Mouse (Mus musculus): Measurements from ENCODE around the gene Chd4. TPM values are rescaled to one million over a fixed set of nuclear protein-coding genes. Genes with fewer than 3 reads are reported as not detected.

The Chd4 gene
- polyA plus RNA-seq, 1 experiment from 2014 or later = 30.7 TPM

- Histone ChIP-seq H3K27ac (ENCODE audit: low read depth, low read length) (peak overlapping the region; percentile 30; the same call in 1 of the 2 replicates), H3K9ac (ENCODE audit: low read depth, low read length) (no peak overlapping the region), H3K4me2 (replicated peaks; ENCODE audit: low read depth) (peak overlapping the region; percentile 66), H3K36me3 (ENCODE audit: control insufficient read depth, insufficient read depth) (peaks cover 13% of the 10 kb centered on the region; the same call in 1 of the 2 replicates), H3K4me3 (ENCODE audit: low read depth, low read length) (peak overlapping the region; percentile 34), H3K9me3 (ENCODE audit: control insufficient read depth) (no peaks in the 10 kb centered on the region), H3K4me1 (replicated peaks; ENCODE audit: control insufficient read depth, insufficient read depth, low read length) (peaks cover 8% of the 10 kb centered on the region; the same call in 1 of the 2 replicates), H3K27me3 (replicated peaks; ENCODE audit: control insufficient read depth, insufficient read depth, low read length) (no peaks in the 10 kb centered on the region)
- peak; percentile 15 for ATAC-seq
- no peak for TF ChIP-seq CTCF (IDR thresholded peaks at IDR 0.05; ENCODE audit: low read depth)
- WGBS = 32% methylated on average over 25 of the region's 25 CpGs
These were observed 14.4 kb upstream of the Chd4 start for GRCm38 (mm10) chr6:125081394-125081793.

GRCm38 (mm10) chr6:125081797-125082560, 13.8 kb upstream of the Chd4 start:
- Histone ChIP-seq H3K4me2 (replicated peaks; ENCODE audit: low read depth) (peak overlapping the region; percentile 66), H3K9me3 (ENCODE audit: control insufficient read depth) (no peaks in the 10 kb centered on the region), H3K27me3 (replicated peaks; ENCODE audit: control insufficient read depth, insufficient read depth, low read length) (no peaks in the 10 kb centered on the region), H3K9ac (ENCODE audit: low read depth, low read length) (no peak overlapping the region), H3K36me3 (ENCODE audit: control insufficient read depth, insufficient read depth) (peaks cover 13% of the 10 kb centered on the region; the same call in 1 of the 2 replicates), H3K4me3 (ENCODE audit: low read depth, low read length) (peak overlapping the region; percentile 34), H3K4me1 (replicated peaks; ENCODE audit: control insufficient read depth, insufficient read depth, low read length) (peaks cover 8% of the 10 kb centered on the region; the same call in 1 of the 2 replicates), H3K27ac (ENCODE audit: low read depth, low read length) (peak overlapping the region; percentile 30; the same call in 1 of the 2 replicates)
- peak; percentile 84 for ATAC-seq
- 26% methylated on average over 45 of the region's 45 CpGs for WGBS
- TF ChIP-seq CTCF (IDR thresholded peaks at IDR 0.05; ENCODE audit: low read depth) = peak; percentile 98

DNA sequence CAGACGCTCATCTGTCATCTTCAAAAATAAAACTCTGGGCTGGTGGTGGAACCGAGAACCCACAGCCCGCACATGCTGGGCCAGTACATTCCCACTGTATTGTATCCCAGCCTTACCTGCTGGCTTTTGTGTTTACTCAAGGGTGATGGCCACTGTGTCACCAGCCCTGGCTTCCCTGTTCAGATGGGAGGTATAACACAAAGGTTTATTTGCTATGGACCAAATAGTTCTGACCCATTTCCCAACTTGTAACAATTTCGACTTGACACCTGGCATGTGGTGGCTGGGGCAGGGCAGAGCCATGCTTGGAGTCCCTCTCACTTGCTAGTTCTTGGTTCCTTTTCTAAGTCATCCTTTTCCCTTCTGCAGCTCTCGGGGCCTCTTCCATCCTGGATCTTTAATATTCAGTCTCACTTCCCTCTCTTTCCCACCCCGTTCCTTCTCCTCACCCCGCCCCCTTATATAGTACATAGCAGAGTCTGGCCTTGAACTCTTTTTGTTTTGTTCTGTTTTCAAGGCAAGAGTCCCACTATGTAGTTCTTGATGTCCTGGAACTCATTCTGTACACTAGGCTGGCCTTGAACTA, 12.9 kb upstream of the Chd4 start:
- TF ChIP-seq CTCF (IDR thresholded peaks at IDR 0.05; ENCODE audit: low read depth) = no peak
- H3K4me3 ChIP-seq (ENCODE audit: low read depth, low read length) = no peak overlapping the region
- no peak overlapping the region for H3K27ac ChIP-seq (ENCODE audit: low read depth, low read length)
- 84% methylated on average over 7 of the region's 7 CpGs for WGBS
- peaks cover 13% of the 10 kb centered on the region; the same call in 1 of the 2 replicates for H3K36me3 ChIP-seq (ENCODE audit: control insufficient read depth, insufficient read depth)
- no peaks in the 10 kb centered on the region for H3K9me3 ChIP-seq (ENCODE audit: control insufficient read depth)
- no peaks in the 10 kb centered on the region for H3K27me3 ChIP-seq (replicated peaks; ENCODE audit: control insufficient read depth, insufficient read depth, low read length)
- ATAC-seq = no peak
- H3K4me1 ChIP-seq (replicated peaks; ENCODE audit: control insufficient read depth, insufficient read depth, low read length) = peaks cover 8% of the 10 kb centered on the region; the same call in 1 of the 2 replicates
- no peak overlapping the region for H3K4me2 ChIP-seq (replicated peaks; ENCODE audit: low read depth)
- no peak overlapping the region for H3K9ac ChIP-seq (ENCODE audit: low read depth, low read length)

GRCm38 (mm10) chr6:125084424-125084823, 11.4 kb upstream of the Chd4 start:
- WGBS = 8% methylated on average over 4 of the region's 4 CpGs
- Histone ChIP-seq H3K4me2 (replicated peaks; ENCODE audit: low read depth) (no peak overlapping the region), H3K4me3 (ENCODE audit: low read depth, low read length) (no peak overlapping the region), H3K4me1 (replicated peaks; ENCODE audit: control insufficient read depth, insufficient read depth, low read length) (peaks cover 12% of the 10 kb centered on the region; the same call in 1 of the 2 replicates), H3K9ac (ENCODE audit: low read depth, low read length) (no peak overlapping the region), H3K9me3 (ENCODE audit: control insufficient read depth) (no peaks in the 10 kb centered on the region), H3K36me3 (ENCODE audit: control insufficient read depth, insufficient read depth) (peaks cover 13% of the 10 kb centered on the region; the same call in 1 of the 2 replicates), H3K27ac (ENCODE audit: low read depth, low read length) (no peak overlapping the region), H3K27me3 (replicated peaks; ENCODE audit: control insufficient read depth, insufficient read depth, low read length) (no peaks in the 10 kb centered on the region)
- peak; percentile 94 for TF ChIP-seq CTCF (IDR thresholded peaks at IDR 0.05; ENCODE audit: low read depth)
- no peak for ATAC-seq

- Histone ChIP-seq H3K4me3 (ENCODE audit: low read depth, low read length) (no peak overlapping the region), H3K36me3 (ENCODE audit: control insufficient read depth, insufficient read depth) (peaks cover 5% of the 10 kb centered on the region; the same call in 1 of the 2 replicates), H3K27ac (ENCODE audit: low read depth, low read length) (peak overlapping the region; percentile 83; the same call in 1 of the 2 replicates), H3K4me1 (replicated peaks; ENCODE audit: control insufficient read depth, insufficient read depth, low read length) (peaks cover 15% of the 10 kb centered on the region; the same call in 1 of the 2 replicates), H3K9ac (ENCODE audit: low read depth, low read length) (no peak overlapping the region), H3K9me3 (ENCODE audit: control insufficient read depth) (no peaks in the 10 kb centered on the region), H3K4me2 (replicated peaks; ENCODE audit: low read depth) (no peak overlapping the region), H3K27me3 (replicated peaks; ENCODE audit: control insufficient read depth, insufficient read depth, low read length) (no peaks in the 10 kb centered on the region)
- 78% methylated on average over 3 of the region's 3 CpGs for WGBS
- TF ChIP-seq CTCF (IDR thresholded peaks at IDR 0.05; ENCODE audit: low read depth) = no peak
- ATAC-seq = no peak
These were observed 7.8 kb upstream of the Chd4 start for GRCm38 (mm10) chr6:125087937-125088336.
